Mouse (Mus musculus): ENCODE measurements around the gene Pald1.

Gene Pald1

GRCm38 (mm10) chr10:61369755-61370154, 13.6 kb downstream of the Pald1 start:
- no peak for DNase-seq (ENCODE audit: low spot score)

- peak; percentile 18 for DNase-seq (ENCODE audit: low spot score)
Observed at GRCm38 (mm10) chr10:61365902-61366301, 17.4 kb downstream of the Pald1 start.

- DNase-seq (ENCODE audit: low spot score), result no peak
Observed at GRCm38 (mm10) chr10:61364431-61364830, 18.9 kb downstream of the Pald1 start.

- no peak for DNase-seq (ENCODE audit: low spot score)
Observed at GRCm38 (mm10) chr10:61362992-61363391, 20.3 kb downstream of the Pald1 start.

GRCm38 (mm10) chr10:61362483-61362882, 20.8 kb downstream of the Pald1 start:
- no peak for DNase-seq (ENCODE audit: low spot score)

- DNase-seq (ENCODE audit: low spot score), result no peak
Observed at GRCm38 (mm10) chr10:61360667-61361066, 22.7 kb downstream of the Pald1 start.

GRCm38 (mm10) chr10:61359411-61359810, 23.9 kb downstream of the Pald1 start:
- DNase-seq (ENCODE audit: low spot score), result no peak

- DNase-seq (ENCODE audit: low spot score), result no peak
Observed at GRCm38 (mm10) chr10:61357658-61358057, 25.7 kb downstream of the Pald1 start.

GRCm38 (mm10) chr10:61356568-61356967, 26.8 kb downstream of the Pald1 start:
- DNase-seq (ENCODE audit: low spot score), result no peak

- no peak for DNase-seq (ENCODE audit: low spot score)
Observed at GRCm38 (mm10) chr10:61356095-61356494, 27.2 kb downstream of the Pald1 start.

GRCm38 (mm10) chr10:61355611-61356010, 27.7 kb downstream of the Pald1 start:
- no peak for DNase-seq (ENCODE audit: low spot score)

GRCm38 (mm10) chr10:61351216-61351615, 32.1 kb downstream of the Pald1 start:
- DNase-seq (ENCODE audit: low spot score), result no peak

GRCm38 (mm10) chr10:61346374-61346773, 37.0 kb downstream of the Pald1 start:
- no peak for DNase-seq (ENCODE audit: low spot score)

GRCm38 (mm10) chr10:61345179-61345578, 38.2 kb downstream of the Pald1 start:
- no peak for DNase-seq (ENCODE audit: low spot score)

- DNase-seq (ENCODE audit: low spot score), result peak; percentile 19
Observed at GRCm38 (mm10) chr10:61343950-61344349, 39.4 kb downstream of the Pald1 start.

- DNase-seq (ENCODE audit: low spot score), result no peak
Observed at GRCm38 (mm10) chr10:61342750-61343149, 40.6 kb downstream of the Pald1 start.

GRCm38 (mm10) chr10:61341557-61341956, 41.8 kb downstream of the Pald1 start:
- DNase-seq (ENCODE audit: low spot score), result peak; percentile 56

GRCm38 (mm10) chr10:61341045-61341444, 42.3 kb downstream of the Pald1 start:
- DNase-seq (ENCODE audit: low spot score), result no peak

- DNase-seq (ENCODE audit: low spot score), result no peak
Observed at GRCm38 (mm10) chr10:61340247-61340646, 43.1 kb downstream of the Pald1 start.

GRCm38 (mm10) chr10:61339216-61339615, 44.1 kb downstream of the Pald1 start:
- no peak for DNase-seq (ENCODE audit: low spot score)

- no peak for DNase-seq (ENCODE audit: low spot score)
Observed at GRCm38 (mm10) chr10:61337665-61338064, 45.7 kb downstream of the Pald1 start.

- no peak for DNase-seq (ENCODE audit: low spot score)
Observed at GRCm38 (mm10) chr10:61336592-61336991, 46.7 kb downstream of the Pald1 start.

GRCm38 (mm10) chr10:61336137-61336536, 47.2 kb downstream of the Pald1 start:
- DNase-seq (ENCODE audit: low spot score), result peak; percentile 81

GRCm38 (mm10) chr10:61334545-61334944, 48.8 kb downstream of the Pald1 start:
- DNase-seq (ENCODE audit: low spot score), result no peak

- no peak for DNase-seq (ENCODE audit: low spot score)
Observed at GRCm38 (mm10) chr10:61331046-61331445, 52.3 kb downstream of the Pald1 start.

All from MN1 (cell line).